Mouse (Mus musculus) 3T3-L1 (cell line): ENCODE measurements around the gene Slf2.
A peak's percentile ranks its signal among the peaks of the same experiment; 100 is the strongest.

ENCODE experiments used
- DNase-seq: peaks from one replicate; pipeline ENCODE4 v3.0.0-alpha.2; 2015; ENCODE audit warnings: low read depth, low spot score

The Slf2 gene

DNA sequence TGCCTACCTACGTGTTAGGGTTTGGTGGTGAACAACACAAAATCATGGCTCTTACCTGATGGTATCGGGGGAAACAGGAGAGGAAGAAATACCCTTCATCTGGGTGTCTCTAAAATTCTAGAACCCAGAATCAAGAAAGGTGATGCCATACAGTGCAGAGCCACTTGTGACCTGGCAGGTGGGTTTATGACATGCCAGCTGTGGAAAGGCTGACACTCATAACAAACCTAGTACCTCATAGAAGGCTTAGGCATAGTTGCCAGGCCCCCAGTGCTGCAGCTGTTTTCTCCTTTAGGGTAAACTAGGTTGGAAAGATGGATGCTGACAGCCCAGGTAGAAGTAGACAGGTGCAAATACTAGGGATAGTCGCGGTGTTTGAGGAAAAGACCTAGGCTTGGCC, 53.5 kb downstream of the Slf2 start:
- DNase-seq = no peak

- DNase-seq = no peak
These were observed 54.4 kb downstream of the Slf2 start for GRCm38 (mm10) chr19:44985159-44985988.

- DNase-seq = no peak
These were observed 56.1 kb downstream of the Slf2 start for GRCm38 (mm10) chr19:44987004-44987403.

- no peak for DNase-seq
These were observed 56.9 kb downstream of the Slf2 start for GRCm38 (mm10) chr19:44987851-44988250.

DNA sequence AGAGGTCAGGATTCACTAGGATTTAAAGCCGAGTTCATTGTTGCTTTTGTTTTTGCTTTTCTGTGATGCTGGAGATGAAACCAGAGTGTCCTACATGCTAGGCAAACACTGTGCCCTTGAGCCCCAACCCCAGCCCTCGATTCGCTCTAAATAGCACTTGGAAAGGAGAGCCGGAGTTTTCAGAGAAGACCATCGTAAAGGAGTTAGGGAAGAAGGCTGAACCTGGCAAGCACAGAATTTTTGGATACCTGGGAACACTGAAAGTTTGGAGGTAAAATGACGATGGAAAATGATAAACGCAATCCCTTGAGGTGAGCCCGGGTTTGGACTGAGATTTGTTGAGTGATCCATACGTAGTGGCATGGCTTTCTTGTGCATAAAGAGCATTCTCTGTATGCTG, 57.4 kb downstream of the Slf2 start:
- DNase-seq = no peak

DNA sequence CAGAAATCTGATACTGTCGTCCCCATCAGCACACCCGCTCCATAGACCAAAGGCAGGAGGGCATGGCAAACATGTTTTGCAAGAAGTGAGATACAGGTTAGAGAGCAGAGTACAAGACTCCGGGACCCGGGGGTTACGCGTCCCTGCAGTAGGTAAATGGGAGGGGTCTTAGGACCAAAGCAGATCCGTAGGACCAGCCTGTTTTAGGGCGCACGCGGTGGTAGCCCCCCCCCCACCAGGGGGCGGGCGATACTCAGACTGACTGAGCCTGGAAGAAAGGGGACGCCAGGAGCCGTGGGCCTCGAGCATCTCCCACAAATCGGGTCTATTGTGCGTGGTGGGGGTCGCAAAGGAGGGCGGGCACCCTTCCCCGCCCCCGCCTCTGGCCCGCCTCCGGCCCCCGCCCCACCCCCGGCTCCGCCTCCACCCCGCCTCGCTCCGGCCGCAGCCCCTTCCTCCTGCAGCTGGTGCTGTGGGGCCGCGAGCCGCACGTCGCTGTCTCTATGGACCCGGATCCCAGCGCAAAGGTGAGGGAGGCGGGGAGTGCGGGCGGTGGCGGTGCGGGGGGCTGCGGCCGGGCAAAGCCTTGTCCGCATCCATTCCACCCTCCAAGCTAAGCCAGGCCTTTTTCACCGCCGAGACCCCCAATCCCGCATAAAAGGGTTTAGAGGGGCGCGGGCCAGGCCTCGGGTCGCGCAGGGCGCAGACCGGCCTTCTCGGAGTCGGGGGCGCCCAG, 58.0 kb downstream of the Slf2 start, which contains the start of gene Sema4g:
TSS of gene Sema4g (plus strand) at position 271 of the 736 bp plus-strand sequence.
- DNase-seq = no peak

DNA sequence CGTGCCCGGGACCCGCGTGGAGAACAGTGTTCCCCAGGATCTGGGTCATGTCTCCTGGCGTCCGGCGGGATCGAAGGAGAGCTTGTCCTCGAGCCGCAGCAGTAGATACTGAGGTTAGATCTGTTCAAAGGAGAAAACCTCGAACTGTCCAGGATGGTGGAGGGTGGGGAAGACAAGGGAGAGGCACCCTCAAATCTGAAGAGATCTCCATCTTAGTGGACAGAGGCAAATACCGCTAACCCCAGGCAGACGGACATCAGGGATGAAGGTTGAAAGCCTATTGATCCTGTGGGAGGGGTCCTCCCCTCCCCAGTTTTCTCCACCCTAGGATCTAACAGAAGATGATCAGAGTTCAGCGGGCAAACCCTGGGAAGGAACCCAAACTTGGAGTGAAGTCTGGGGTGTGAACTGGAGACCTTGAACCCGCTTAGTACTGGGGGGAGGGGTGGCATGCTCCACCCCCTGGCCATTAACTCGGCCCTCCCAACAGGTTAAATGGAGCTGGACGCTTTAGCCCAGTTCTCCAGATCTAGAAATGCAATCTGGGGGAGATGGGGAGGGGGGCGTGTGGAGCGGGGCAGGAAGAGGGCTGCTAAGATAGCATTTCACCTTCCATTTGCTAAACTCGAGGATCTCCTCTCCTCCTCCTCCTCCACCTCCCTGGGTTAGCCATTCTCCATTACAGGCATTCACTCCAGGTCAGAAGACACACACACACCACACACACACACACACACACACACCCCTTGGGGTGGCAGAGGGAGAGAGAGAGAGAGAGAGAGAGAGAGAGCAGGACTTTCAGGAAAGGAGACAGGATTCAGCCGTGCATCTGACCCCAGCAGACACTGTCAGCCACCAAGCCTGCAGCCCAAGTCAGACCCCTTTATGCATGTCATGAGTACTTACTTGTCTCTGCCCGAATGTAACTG, 58.9 kb downstream of the Slf2 start:
- DNase-seq = no peak

DNA sequence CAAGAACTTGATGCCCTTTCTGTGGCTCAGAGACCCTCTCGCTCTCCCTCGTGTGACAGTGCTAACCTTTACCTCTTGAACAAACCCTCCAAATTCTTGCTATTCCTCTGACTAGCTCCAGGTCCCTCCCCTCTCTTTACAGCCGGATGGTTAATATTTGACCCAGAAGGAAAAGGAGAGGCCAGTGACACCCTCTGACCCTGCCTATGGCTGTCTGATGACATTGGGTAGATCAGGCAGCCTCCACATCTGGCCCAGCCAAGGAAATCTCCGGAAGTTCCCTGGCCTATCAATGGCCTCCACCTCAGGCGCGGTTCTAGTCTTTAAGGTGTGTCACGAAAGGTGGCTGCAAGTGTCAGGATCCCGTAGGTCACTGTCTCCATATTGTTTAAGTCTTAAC, 60.1 kb downstream of the Slf2 start:
- no peak for DNase-seq

GRCm38 (mm10) chr19:44992246-44992645, 61.3 kb downstream of the Slf2 start:
- no peak for DNase-seq

- no peak for DNase-seq
These were observed 61.8 kb downstream of the Slf2 start for GRCm38 (mm10) chr19:44992712-44993111.

DNA sequence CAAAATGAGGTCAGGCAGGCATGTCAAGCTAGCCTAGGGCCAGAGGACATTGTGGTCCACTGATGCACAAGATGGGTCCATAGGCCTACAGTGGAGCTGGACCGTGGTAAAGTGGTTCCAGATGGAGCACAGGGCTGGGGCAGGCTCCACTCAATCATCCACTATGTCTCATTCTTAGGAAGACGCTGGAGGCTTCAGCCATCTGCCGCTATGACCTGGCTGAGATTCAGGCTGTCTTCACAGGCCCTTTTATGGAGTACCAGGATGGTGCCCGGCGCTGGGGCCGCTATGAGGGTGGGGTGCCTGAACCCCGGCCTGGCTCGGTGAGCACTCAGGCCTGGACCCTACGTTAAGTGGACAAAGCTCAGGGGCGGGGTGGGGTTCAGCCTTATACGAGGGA, 66.8 kb downstream of the Slf2 start:
- peak; percentile 51 for DNase-seq

GRCm38 (mm10) chr19:44999647-45000046, 68.7 kb downstream of the Slf2 start:
- DNase-seq = no peak

DNA sequence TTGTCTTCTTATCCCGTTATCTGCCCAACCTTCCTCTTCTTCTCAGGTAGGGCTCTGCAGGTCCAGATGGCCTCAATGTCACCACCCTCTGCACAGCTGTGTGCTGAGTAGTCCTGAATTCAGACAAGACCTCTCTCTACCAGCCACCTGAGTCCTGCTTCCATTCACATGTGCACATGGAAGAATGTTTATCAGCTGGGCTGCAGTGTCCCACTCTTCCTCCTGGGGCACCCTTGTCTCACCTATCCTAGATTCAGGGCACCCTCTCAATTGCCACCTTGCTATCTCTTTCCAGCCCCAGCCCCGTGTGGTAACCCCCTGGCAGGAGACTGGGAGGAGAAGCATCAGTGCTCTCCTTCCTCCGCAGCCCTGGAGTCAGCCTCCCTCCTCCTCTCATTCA, 71.3 kb downstream of the Slf2 start:
- DNase-seq = no peak

- DNase-seq = no peak
These were observed 73.0 kb downstream of the Slf2 start for GRCm38 (mm10) chr19:45003740-45004516.

GRCm38 (mm10) chr19:45005444-45005843, 74.5 kb downstream of the Slf2 start, which contains the start of gene Twnk:
Twnk (plus strand) TSS chr19:45005663.
- DNase-seq = peak; percentile 86

- DNase-seq = peak; percentile 96
These were observed 75.2 kb downstream of the Slf2 start, which contains the start of gene Mrpl43 for GRCm38 (mm10) chr19:45005957-45006712. Mrpl43 (minus strand) TSS chr19:45006442.

- DNase-seq = no peak
These were observed 76.1 kb downstream of the Slf2 start for GRCm38 (mm10) chr19:45007021-45007420.

DNA sequence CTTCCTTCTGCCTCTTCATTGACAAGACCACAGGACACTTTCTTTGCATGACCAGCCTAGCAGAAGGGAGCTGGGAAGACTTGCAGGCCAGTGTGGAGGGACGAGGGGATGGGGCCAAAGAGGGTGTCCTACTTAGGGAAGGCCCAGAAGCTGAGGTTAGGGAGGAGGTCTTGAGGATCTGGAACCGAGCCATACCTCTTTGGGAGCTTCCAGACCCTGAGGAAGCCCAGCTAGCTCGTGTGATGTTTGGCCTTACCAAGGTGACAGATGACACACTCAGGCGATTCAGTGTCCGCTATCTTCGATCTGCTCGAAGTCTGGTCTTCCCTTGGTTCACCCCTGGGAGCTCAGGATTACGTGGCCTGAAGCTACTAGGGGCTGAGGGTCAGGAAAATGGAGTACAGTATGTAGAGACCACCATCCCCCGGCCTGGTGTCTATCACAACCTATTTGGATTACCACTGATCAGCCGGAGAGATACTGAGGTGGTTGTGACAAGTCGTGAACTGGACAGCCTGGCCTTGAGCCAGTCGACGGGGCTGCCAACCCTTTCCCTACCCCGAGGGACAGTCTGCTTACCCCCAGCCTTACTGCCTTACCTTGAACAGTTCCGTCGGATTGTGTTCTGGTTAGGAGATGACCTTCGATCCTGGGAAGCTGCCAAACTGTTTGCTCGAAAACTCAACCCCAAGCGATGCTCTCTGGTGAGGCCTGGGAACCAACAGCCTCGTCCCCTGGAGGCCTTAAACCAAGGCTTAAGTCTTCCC, 76.7 kb downstream of the Slf2 start:
- DNase-seq = no peak

DNA sequence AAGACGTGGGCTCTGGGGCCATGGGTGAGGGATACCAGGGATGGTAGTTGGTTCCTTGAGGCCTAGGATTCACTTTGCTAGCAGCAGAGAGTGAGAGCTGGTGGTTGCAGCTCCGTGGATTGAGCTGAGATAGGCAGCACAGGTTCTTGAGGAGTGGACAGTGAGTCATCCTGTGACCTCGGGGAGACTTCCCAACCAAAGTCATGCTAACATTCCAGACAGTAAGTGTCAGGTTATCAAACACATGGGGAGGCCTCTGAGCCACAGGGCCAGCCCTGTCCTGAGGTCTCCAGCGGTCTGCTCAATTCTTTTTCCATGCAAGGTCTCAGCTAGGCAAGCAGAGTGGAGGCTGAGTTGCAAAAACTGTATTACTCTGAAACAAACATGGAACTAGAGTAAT, 79.7 kb downstream of the Slf2 start:
- peak; percentile 70 for DNase-seq
